Mouse (Mus musculus) embryonic fibroblast, embryonic 13.5 days (primary cell): ENCODE measurements around the gene Tnni1.
A peak's percentile ranks its signal among the peaks of the same experiment; 100 is the strongest.

ENCODE experiments used
- CTCF ChIP-seq: IDR thresholded peaks from 2 replicates; pipeline ENCODE4 v1.5.1; 2011; ENCODE audit warnings: mild to moderate bottlenecking, control low read depth, low read length, moderate library complexity, borderline replicate concordance; ENCODE audit not compliant: insufficient read depth
- POLR2A ChIP-seq: IDR thresholded peaks from 2 replicates; pipeline ENCODE4 v1.6.1; 2011; ENCODE audit warnings: low read depth, mild to moderate bottlenecking, control low read depth, low read length, moderate library complexity

GRCm38 (mm10) chr1:135828918-135829317 is 49.7 kb downstream of the Tnni1 start:
- TF ChIP-seq CTCF (0 out of 2 replicates have a peak, but pooled peaks have one; percentile 14), POLR2A (no peak)
